Comparison of ENCODE assay signal across 36 mouse cellular contexts in genomic region chrX:107796919-107797318, GRCm38 (mm10). TPM values are rescaled to one million over a fixed set of nuclear protein-coding genes. Genes with fewer than 3 reads are reported as not detected.
DNase-seq lines count a peak whose midpoint lies in the region; ATAC-seq and TF ChIP-seq lines count a peak whose summit lies in the region.
"Had no signal": no experiment of that assay in that cellular context is flagged by ENCODE, and none has a peak within 500 bp of the region (broad histone marks: within the 10 kb centered on the region; RNA-seq: fewer than 3 reads in every experiment).

No protein-coding gene starts in this region.

- no peaks in the 10 kb centered on the region for H3K9me3 ChIP-seq in liver, embryonic 15.5 days (replicated peaks)
- no peaks in the 10 kb centered on the region for H3K9me3 ChIP-seq in forebrain, postnatal 0 days (ENCODE audit: low read length)
- H3K9me3 ChIP-seq: forebrain, embryonic 13.5 days; heart, embryonic 12.5 days; neural tube, embryonic 12.5 days had no signal

- peaks cover 4% of the 10 kb centered on the region; the same call in 1 of the 2 replicates for H3K4me1 ChIP-seq in liver, embryonic 15.5 days (replicated peaks)
- no peaks in the 10 kb centered on the region for H3K4me1 ChIP-seq in forebrain, postnatal 0 days (ENCODE audit: insufficient read depth)
- H3K4me1 ChIP-seq: forebrain, embryonic 13.5 days; heart, embryonic 12.5 days; neural tube, embryonic 12.5 days had no signal

- H3K9ac ChIP-seq in liver, embryonic 15.5 days: no peak overlapping the region
- H3K9ac ChIP-seq in forebrain, postnatal 0 days: no peak overlapping the region
- H3K9ac ChIP-seq: forebrain, embryonic 13.5 days; heart, embryonic 12.5 days; hindbrain, embryonic 14.5 days; lung, embryonic 14.5 days; neural tube, embryonic 12.5 days had no signal

- H3K4me3 ChIP-seq in liver, embryonic 15.5 days (replicated peaks): no peak overlapping the region
- no peak overlapping the region for H3K4me3 ChIP-seq in forebrain, postnatal 0 days (ENCODE audit: low read depth, low read length)
- H3K4me3 ChIP-seq: forebrain, embryonic 13.5 days; gastrocnemius, adult 2 months; heart, embryonic 12.5 days; layer of hippocampus, adult 2 months; myocyte; neural tube, embryonic 12.5 days had no signal

- H3K27me3 ChIP-seq in liver, embryonic 15.5 days: no peaks in the 10 kb centered on the region
- H3K27me3 ChIP-seq in forebrain, postnatal 0 days (ENCODE audit: insufficient read depth, low read length): no peaks in the 10 kb centered on the region
- H3K27me3 ChIP-seq: forebrain, embryonic 13.5 days; heart, embryonic 12.5 days; neural tube, embryonic 12.5 days had no signal

- peak; percentile 39 for DNase-seq in c-Kit-positive CD71-positive TER-119-positive erythroid progenitor cells, embryonic 14.5 days (ENCODE audit: low spot score)
- DNase-seq in liver: peak; percentile 9
- DNase-seq in forebrain, postnatal 0 days: no peak
- no peak for DNase-seq in adrenal gland, postnatal 25 days
- DNase-seq in left cerebral cortex, postnatal 4 days: no peak
- DNase-seq in thymus, postnatal 25 days: no peak
- DNase-seq: adrenal gland, postnatal 14 days; B cell, adult 2 months; cerebellum, adult 18-20 months; cerebellum, postnatal 10 days; gastrocnemius, adult 2 months; gastrocnemius, postnatal 36 days; heart, adult 18-20 months; kidney, adult 18-20 months; kidney, postnatal 36 days; lung, embryonic 14.5 days; lung, postnatal 14 days; right cerebral cortex, adult 18-20 months had no signal

- WGBS in liver, embryonic 15.5 days (ENCODE audit: insufficient replicate concordance): 38% methylated on average over 2 of the region's 2 CpGs
- 94% methylated on average over 2 of the region's 2 CpGs for WGBS in forebrain, postnatal 0 days

- peak; percentile 93 for ATAC-seq in liver, embryonic 15.5 days (ENCODE audit: insufficient read depth)
- no peak for ATAC-seq in forebrain, postnatal 0 days
- ATAC-seq: forebrain, embryonic 13.5 days; Patski had no signal

- no peak overlapping the region for H3K4me2 ChIP-seq in liver, embryonic 15.5 days
- no peak overlapping the region for H3K4me2 ChIP-seq in forebrain, postnatal 0 days (ENCODE audit: low read depth)
- H3K4me2 ChIP-seq: forebrain, embryonic 13.5 days; heart, embryonic 12.5 days; hindbrain, embryonic 14.5 days; lung, embryonic 14.5 days; midbrain, embryonic 11.5 days; neural tube, embryonic 12.5 days had no signal

- H3K27ac ChIP-seq in liver, embryonic 15.5 days (replicated peaks): no peak overlapping the region
- no peak overlapping the region for H3K27ac ChIP-seq in forebrain, postnatal 0 days (ENCODE audit: low read depth, low read length)
- H3K27ac ChIP-seq: forebrain, embryonic 13.5 days; gastrocnemius, adult 2 months; hindbrain, embryonic 14.5 days; layer of hippocampus, adult 2 months; neural tube, embryonic 12.5 days had no signal

- intact Hi-C loops in left cerebral cortex, postnatal 4 days (cut with DNase I): no loop called here

- no peaks in the 10 kb centered on the region for H3K36me3 ChIP-seq in liver, embryonic 15.5 days (replicated peaks)
- H3K36me3 ChIP-seq in forebrain, postnatal 0 days (ENCODE audit: insufficient read depth): no peaks in the 10 kb centered on the region; the same call in 1 of the 2 replicates
- H3K36me3 ChIP-seq: heart, embryonic 12.5 days; neural tube, embryonic 12.5 days had no signal

- TF ChIP-seq CTCF in forebrain, postnatal 0 days (IDR thresholded peaks at IDR 0.05; ENCODE audit: low read depth): no peak

RNA-seq across cellular contexts. Expression of gene Tent5d, which starts 4.5 kb away (rescaled TPM):
- not detected in 2 replicates for polyA plus RNA-seq in liver, embryonic 15.5 days (2015; fragmentation: Nextera tagmentation; extraction: Ambion mirVana)
- 1.1 TPM in 1 of 2 replicates, not detected in the other for total RNA-seq in forebrain, postnatal 0 days (2014; rRNA removed)
- 0.10 and 0.29 TPM in 2 replicates for polyA plus RNA-seq in forebrain, postnatal 0 days (2015; fragmentation: Nextera tagmentation; extraction: Ambion mirVana)
- not detected in 2 replicates for total RNA-seq in adrenal gland, postnatal 25 days (2021)
- not detected for total RNA-seq in left cerebral cortex, postnatal 4 days (2021)
- total RNA-seq: adrenal gland, postnatal 14 days; gastrocnemius, adult 2 months; gastrocnemius, postnatal 36 days; heart, adult 18-20 months; hematopoietic stem cell, adult 5-6 weeks; layer of hippocampus, adult 2 months; layer of hippocampus, postnatal 25 days; left cerebral cortex, adult 8-10 months; left cerebral cortex, postnatal 36 days; midbrain, postnatal 0 days had no signal
- polyA plus RNA-seq: cortical plate, adult 2 months; embryonic facial prominence, embryonic 14.5 days; forebrain, embryonic 13.5 days; kidney, embryonic 16.5 days; midbrain, embryonic 11.5 days; myocyte; neural tube, embryonic 12.5 days; Patski; spleen, adult 2 months had no signal

RNA-seq across cellular contexts. Expression of gene 2610002M06Rik, which starts 19.2 kb away (rescaled TPM):
- 7.0 and 7.8 TPM in 2 replicates for polyA plus RNA-seq in liver, embryonic 15.5 days (2015; fragmentation: Nextera tagmentation; extraction: Ambion mirVana)
- 32.0 and 33.3 TPM in 2 replicates for total RNA-seq in forebrain, postnatal 0 days (2014; rRNA removed)
- polyA plus RNA-seq in forebrain, postnatal 0 days (2015; fragmentation: Nextera tagmentation; extraction: Ambion mirVana): 14.5 and 17.1 TPM in 2 replicates
- 11.0 and 15.8 TPM in 2 replicates for total RNA-seq in adrenal gland, postnatal 25 days (2021)
- 10 to 100 TPM; 36.7 to 38.6 TPM for total RNA-seq in left cerebral cortex, postnatal 4 days (2021)

Comparison
In these comparisons a context has a peak if more than half of its experiments do, and no peak if none do; other contexts are left out.
1. DNase-seq: peak in c-Kit-positive CD71-positive TER-119-positive erythroid progenitor cells, embryonic 14.5 days (single experiment) and liver (single experiment); none in forebrain, postnatal 0 days (single experiment), adrenal gland, postnatal 25 days (single experiment), left cerebral cortex, postnatal 4 days (single experiment) and thymus, postnatal 25 days (single experiment).